Mouse (Mus musculus) small intestine, adult 2 months (tissue): ENCODE results near the gene Nt5e. TPM values are rescaled to one million over a fixed set of nuclear protein-coding genes. Genes with fewer than 3 reads are reported as not detected.

Experiments used
- H3K27ac ChIP-seq: fragments of 200-500 bp; 2 replicates; pipeline ENCODE4 v1.5.1; 2012; ENCODE audit warnings: low read depth, low read length, control low read depth, inconsistent platforms; ENCODE audit not compliant: insufficient read depth
- H3K27me3 ChIP-seq: fragments of 200-500 bp; 2 replicates; pipeline ENCODE4 v1.6.1; 2012; ENCODE audit warnings: mild to moderate bottlenecking, moderate library complexity, low read length, inconsistent platforms; ENCODE audit not compliant: control insufficient read depth, insufficient read depth
- H3K36me3 ChIP-seq: fragments of 200-500 bp; 2 replicates; pipeline ENCODE4 v1.6.1; 2012; ENCODE audit warnings: mild to moderate bottlenecking, low read length, control low read depth, inconsistent platforms; ENCODE audit not compliant: control insufficient read depth, insufficient read depth
- H3K4me1 ChIP-seq: fragments of 200-500 bp; 2 replicates; pipeline ENCODE4 v1.6.1; 2012; ENCODE audit warnings: low read length, inconsistent platforms, mixed read lengths; ENCODE audit not compliant: control insufficient read depth, insufficient read depth, insufficient read length
- H3K4me3 ChIP-seq: fragments of 200-500 bp; 2 replicates; pipeline ENCODE4 v1.5.1; 2012; ENCODE audit warnings: low read depth, mild to moderate bottlenecking, control low read depth, inconsistent platforms, low read length, moderate library complexity
- CTCF ChIP-seq: fragments of 200-500 bp; IDR thresholded peaks from 2 replicates; pipeline ENCODE4 v1.5.1; 2012; ENCODE audit warnings: low read depth, mild to moderate bottlenecking, control low read depth, inconsistent platforms, low read length, moderate library complexity, mixed read lengths; ENCODE audit not compliant: insufficient replicate concordance, insufficient read length; ENCODE audit errors: extremely low read depth
- POLR2A ChIP-seq: fragments of 200-500 bp; IDR thresholded peaks from 2 replicates; pipeline ENCODE4 v1.6.1; 2012; ENCODE audit warnings: low read depth, mild to moderate bottlenecking, control low read depth, inconsistent platforms, low read length, moderate library complexity
- WGBS: fragments of 180-500 bp; shearing (Covaris S2); methylation state at CpG from one replicate; pipeline ENCODE4 v1.1.7; 2018; 5-methylcytosine and 5-hydroxymethylcytosine counted together
- polyA plus RNA-seq: library from polyadenylated mRNA; depleted of rRNA; stranded (reverse); fragments of >200 nt; gene quantifications from 2 replicates; pipeline ENCODE4 v1.2.3, GENCODE M21; 2012

Nt5e gene
- polyA plus RNA-seq, 1 experiment = 33.5 TPM

DNA sequence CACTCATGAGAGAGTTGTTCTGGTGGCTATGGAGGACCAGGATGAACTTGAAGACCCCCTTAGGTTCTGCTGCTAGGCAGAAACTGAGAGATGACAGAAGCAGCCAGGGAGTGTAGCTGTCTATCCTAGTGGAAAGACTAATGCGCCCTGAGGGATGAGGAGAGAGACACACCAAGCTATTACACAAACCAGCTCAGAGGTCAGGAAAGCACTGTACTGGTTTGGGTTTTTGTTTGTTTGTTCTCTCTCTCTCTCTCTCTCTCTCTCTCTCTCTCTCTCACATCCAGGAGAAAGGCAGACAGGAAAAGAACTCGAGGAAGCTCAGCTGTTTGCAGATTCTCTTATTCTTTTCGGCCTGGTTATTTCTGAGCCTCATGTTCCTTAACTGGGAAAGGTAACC lies 3.3 kb downstream of the Nt5e start:
- TF ChIP-seq CTCF (no peak), POLR2A (no peak)
- H3K4me3 ChIP-seq = no peak overlapping the region
- H3K36me3 ChIP-seq = no peaks in the 10 kb centered on the region
- 67% methylated on average over 3 of the region's 3 CpGs for WGBS
- no peaks in the 10 kb centered on the region for H3K4me1 ChIP-seq
- no peak overlapping the region for H3K27ac ChIP-seq
- peaks cover 10% of the 10 kb centered on the region for H3K27me3 ChIP-seq

GRCm38 (mm10) chr9:88332447-88332846 lies 5.5 kb downstream of the Nt5e start:
- TF ChIP-seq POLR2A (no peak), CTCF (no peak)

DNA sequence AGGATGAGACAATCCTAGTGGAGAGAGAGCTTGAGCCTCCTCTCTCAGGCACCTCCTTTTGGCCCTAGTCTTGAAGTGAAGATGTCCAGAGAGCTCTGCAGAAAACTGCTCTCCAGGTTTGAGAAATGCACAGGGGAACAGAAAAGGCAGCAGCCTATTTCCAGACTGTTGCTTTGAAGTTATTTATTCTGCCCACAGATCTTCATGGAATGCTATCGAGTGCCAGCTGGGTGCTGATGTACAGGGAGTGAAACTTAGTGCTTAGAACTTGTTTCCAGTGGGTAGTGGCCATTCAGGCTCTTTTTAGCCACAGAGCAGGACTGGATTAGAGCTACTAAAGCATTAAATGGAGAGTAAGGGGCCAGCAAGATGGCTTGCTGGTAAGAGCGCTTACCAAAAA lies 8.8 kb downstream of the Nt5e start:
- TF ChIP-seq POLR2A = no peak
- TF ChIP-seq CTCF = no peak
- Histone ChIP-seq H3K27ac (no peak overlapping the region), H3K4me3 (no peak overlapping the region), H3K36me3 (no peaks in the 10 kb centered on the region), H3K4me1 (no peaks in the 10 kb centered on the region), H3K27me3 (no peaks in the 10 kb centered on the region)
- WGBS = 70% methylated on average over 1 of the region's 2 CpGs

More at GRCm38 (mm10) chr9:88332447-88332846, 5.5 kb downstream of the Nt5e start:
- no peak overlapping the region for H3K27ac ChIP-seq
- no peak overlapping the region for H3K4me3 ChIP-seq
- 47% methylated on average over 3 of the region's 3 CpGs for WGBS
- peaks cover 5% of the 10 kb centered on the region; the same call in 1 of the 2 replicates for H3K27me3 ChIP-seq
- no peaks in the 10 kb centered on the region for H3K4me1 ChIP-seq
- no peaks in the 10 kb centered on the region for H3K36me3 ChIP-seq

- Histone ChIP-seq H3K27ac (no peak overlapping the region), H3K4me1 (no peaks in the 10 kb centered on the region), H3K27me3 (no peaks in the 10 kb centered on the region), H3K36me3 (no peaks in the 10 kb centered on the region), H3K4me3 (no peak overlapping the region)
- TF ChIP-seq POLR2A (no peak), CTCF (no peak)
- 83% methylated on average over 3 of the region's 3 CpGs for WGBS
Observed at GRCm38 (mm10) chr9:88340819-88341218, 13.8 kb downstream of the Nt5e start.

DNA sequence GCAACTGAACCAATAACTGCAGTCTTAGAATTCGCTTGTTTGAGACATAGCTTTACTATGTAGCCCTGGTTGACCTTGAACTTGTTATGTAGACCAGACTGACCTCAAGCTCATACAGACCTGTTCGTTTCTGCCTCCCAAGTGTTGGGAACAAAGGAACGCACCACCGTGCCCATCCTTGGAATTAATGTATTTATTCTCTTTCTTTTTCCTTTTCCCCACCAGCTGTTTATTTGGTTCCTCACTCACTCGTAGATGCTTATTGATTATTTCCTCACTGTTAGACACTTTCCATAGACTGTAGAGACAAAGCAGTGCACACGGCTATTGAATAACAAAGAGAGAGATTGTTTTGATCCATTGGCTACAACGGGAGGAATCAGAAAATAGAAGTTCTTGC lies 15.2 kb downstream of the Nt5e start:
- Histone ChIP-seq H3K27ac (no peak overlapping the region), H3K4me1 (no peaks in the 10 kb centered on the region), H3K36me3 (no peaks in the 10 kb centered on the region), H3K27me3 (no peaks in the 10 kb centered on the region), H3K4me3 (no peak overlapping the region)
- 75% methylated on average over 7 of the region's 7 CpGs for WGBS
- TF ChIP-seq POLR2A (no peak), CTCF (no peak)

DNA sequence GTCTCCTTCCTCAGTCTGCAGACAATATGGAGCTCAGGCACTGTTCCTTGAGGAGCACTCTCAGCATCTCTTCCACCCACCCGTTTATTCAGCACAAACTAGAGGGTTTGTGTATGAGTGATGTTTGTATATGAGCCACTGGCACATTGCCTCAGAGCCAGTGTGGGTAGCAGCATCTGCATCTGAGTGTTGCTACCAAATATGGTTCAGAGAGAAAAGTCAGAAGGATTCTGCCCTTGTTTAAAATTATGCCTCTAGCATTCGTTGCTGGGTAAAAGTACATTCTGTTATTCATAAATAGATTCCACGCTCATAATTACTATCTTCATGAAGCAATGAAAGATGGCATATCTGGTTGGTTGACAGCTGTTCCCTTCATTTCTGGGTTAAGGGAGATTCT lies 15.7 kb downstream of the Nt5e start:
- Histone ChIP-seq H3K27ac (no peak overlapping the region), H3K27me3 (no peaks in the 10 kb centered on the region), H3K4me3 (no peak overlapping the region), H3K36me3 (no peaks in the 10 kb centered on the region), H3K4me1 (no peaks in the 10 kb centered on the region)
- 53% methylated on average over 3 of the region's 3 CpGs for WGBS
- TF ChIP-seq CTCF (no peak), POLR2A (no peak)

DNA sequence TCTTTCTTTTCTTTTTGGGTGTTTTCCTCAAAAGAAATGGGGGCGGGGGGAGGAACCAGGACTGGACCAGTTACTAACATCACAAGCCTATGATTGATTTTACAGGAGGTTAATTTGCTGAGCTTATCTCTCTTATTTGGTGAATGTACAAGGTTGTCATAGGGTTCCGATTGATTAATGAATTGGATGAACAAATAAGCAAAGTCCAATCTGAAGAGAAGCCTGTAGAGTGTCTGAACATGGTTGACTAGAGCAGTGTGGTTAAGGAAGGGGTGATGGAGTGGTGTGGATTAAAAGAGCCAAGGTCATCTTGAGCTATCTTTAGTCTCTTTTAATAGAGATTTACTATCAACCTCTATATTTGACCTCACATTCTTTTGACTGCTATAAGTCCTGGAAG lies 17.4 kb downstream of the Nt5e start:
- Histone ChIP-seq H3K4me3 (no peak overlapping the region), H3K27ac (no peak overlapping the region), H3K36me3 (no peaks in the 10 kb centered on the region), H3K27me3 (no peaks in the 10 kb centered on the region), H3K4me1 (no peaks in the 10 kb centered on the region)
- TF ChIP-seq POLR2A = no peak
- TF ChIP-seq CTCF = no peak
- 63% methylated on average over 2 of the region's 2 CpGs for WGBS

GRCm38 (mm10) chr9:88346857-88347256 lies 19.9 kb downstream of the Nt5e start:
- WGBS = 53% methylated on average over 5 of the region's 5 CpGs

More at GRCm38 (mm10) chr9:88346857-88347256, 19.9 kb downstream of the Nt5e start:
- Histone ChIP-seq H3K36me3 (no peaks in the 10 kb centered on the region), H3K27ac (no peak overlapping the region), H3K4me1 (no peaks in the 10 kb centered on the region), H3K4me3 (no peak overlapping the region), H3K27me3 (no peaks in the 10 kb centered on the region)
- no peak for TF ChIP-seq CTCF
- TF ChIP-seq POLR2A = no peak
